Mouse (Mus musculus) midbrain, embryonic 11.5 days (tissue): ENCODE data around the gene Uhrf2. TPM values are rescaled to one million over a fixed set of nuclear protein-coding genes. Genes with fewer than 3 reads are reported as not detected.
A peak's percentile ranks its signal among the peaks of the same experiment; 100 is the strongest.

ENCODE experiments used
- ATAC-seq: fragments of 200-750 bp; cut with Nextera tagmentation; 2 replicates; pipeline ENCODE4 v1.8.0; 2017; ENCODE audit warnings: moderate TSS enrichment, moderate library complexity; ENCODE audit not compliant: low FRiP score
- DNase-seq: peaks from one replicate; pipeline ENCODE4 v3.0.0; 2015; ENCODE audit warnings: low spot score; ENCODE audit errors: missing footprints
- H3K27ac ChIP-seq: fragments of 300-500 bp; sonication (generic); 2 replicates; pipeline ENCODE4 v1.5.1; 2014; ENCODE audit warnings: low read depth, low read length
- H3K27me3 ChIP-seq: fragments of 300-500 bp; sonication (generic); 2 replicates; pipeline ENCODE4 v1.6.1; 2014; ENCODE audit warnings: mild to moderate bottlenecking, low read length, moderate library complexity, mixed read lengths; ENCODE audit not compliant: control insufficient read depth, insufficient read depth
- H3K36me3 ChIP-seq: fragments of 300-500 bp; sonication (generic); 2 replicates; pipeline ENCODE4 v1.6.1; 2014; ENCODE audit warnings: mild to moderate bottlenecking, low read length, moderate library complexity, mixed read lengths; ENCODE audit not compliant: control insufficient read depth, insufficient read depth
- H3K4me1 ChIP-seq: fragments of 300-500 bp; sonication (generic); 2 replicates; pipeline ENCODE4 v1.6.1; 2014; ENCODE audit warnings: low read length; ENCODE audit not compliant: control insufficient read depth, insufficient read depth
- H3K4me2 ChIP-seq: fragments of 300-500 bp; sonication (generic); 2 replicates; pipeline ENCODE4 v1.6.1; 2014; ENCODE audit warnings: mild to moderate bottlenecking, moderate library complexity
- H3K4me3 ChIP-seq: fragments of 300-500 bp; sonication (generic); 2 replicates; pipeline ENCODE4 v1.5.1; 2014; ENCODE audit warnings: low read depth, low read length
- H3K9ac ChIP-seq: fragments of 300-500 bp; sonication (generic); 2 replicates; pipeline ENCODE4 v1.6.1; 2014; ENCODE audit warnings: low read length
- H3K9me3 ChIP-seq: fragments of 300-500 bp; sonication (generic); 2 replicates; pipeline ENCODE4 v1.6.1; 2016; ENCODE audit warnings: low read length; ENCODE audit not compliant: control insufficient read depth
- WGBS: fragments of 180-500 bp; shearing (Covaris S2); extraction: QIAGEN DNeasy Blood & Tissue Kit; methylation state at CpG from one replicate; pipeline ENCODE4 v1.1.7; 2014; 5-methylcytosine and 5-hydroxymethylcytosine counted together
- polyA plus RNA-seq: library from polyadenylated mRNA; unstranded; fragments of >200 nt; fragmentation: Nextera tagmentation; extraction: Ambion mirVana; gene quantifications from 2 replicates; pipeline ENCODE4 v1.2.1, GENCODE M21; 2014

Gene Uhrf2
- polyA plus RNA-seq, 1 experiment from 2014 or later = 80.3 TPM

GRCm38 (mm10) chr19:30097039-30097438 lies 66.7 kb downstream of the Uhrf2 start:
- no peaks in the 10 kb centered on the region for H3K9me3 ChIP-seq
- H3K36me3 ChIP-seq = peaks cover 12% of the 10 kb centered on the region
- no peaks in the 10 kb centered on the region for H3K4me1 ChIP-seq
- DNase-seq = no peak
- H3K9ac ChIP-seq = no peak overlapping the region
- H3K27me3 ChIP-seq = no peaks in the 10 kb centered on the region
- no peak for ATAC-seq
- 82% methylated on average over 4 of the region's 4 CpGs for WGBS
- no peak overlapping the region for H3K27ac ChIP-seq
- H3K4me2 ChIP-seq = no peak overlapping the region
- H3K4me3 ChIP-seq = no peak overlapping the region

GRCm38 (mm10) chr19:30100571-30100970 lies 70.3 kb downstream of the Uhrf2 start:
- Histone ChIP-seq H3K27me3 (no peaks in the 10 kb centered on the region), H3K4me1 (no peaks in the 10 kb centered on the region), H3K4me2 (no peak overlapping the region), H3K9me3 (no peaks in the 10 kb centered on the region), H3K36me3 (peaks cover 8% of the 10 kb centered on the region), H3K9ac (no peak overlapping the region), H3K27ac (no peak overlapping the region), H3K4me3 (no peak overlapping the region)
- ATAC-seq (no peak), DNase-seq (no peak)
- 94% methylated on average over 12 of the region's 12 CpGs for WGBS

GRCm38 (mm10) chr19:30102620-30103019 lies 72.3 kb downstream of the Uhrf2 start:
- no peak for ATAC-seq
- peaks cover 4% of the 10 kb centered on the region for H3K36me3 ChIP-seq

GRCm38 (mm10) chr19:30105045-30105842 lies 74.9 kb downstream of the Uhrf2 start:
- Histone ChIP-seq H3K27ac (no peak overlapping the region), H3K9ac (no peak overlapping the region), H3K9me3 (no peaks in the 10 kb centered on the region), H3K27me3 (no peaks in the 10 kb centered on the region), H3K36me3 (no peaks in the 10 kb centered on the region; the same call in 1 of the 2 replicates), H3K4me1 (no peaks in the 10 kb centered on the region), H3K4me2 (no peak overlapping the region), H3K4me3 (no peak overlapping the region)
- 88% methylated on average over 6 of the region's 6 CpGs for WGBS
- DNase-seq (no peak), ATAC-seq (no peak)

More at GRCm38 (mm10) chr19:30102620-30103019, 72.3 kb downstream of the Uhrf2 start:
- 96% methylated on average over 6 of the region's 6 CpGs for WGBS
- DNase-seq = no peak
- no peaks in the 10 kb centered on the region for H3K4me1 ChIP-seq
- no peak overlapping the region for H3K4me3 ChIP-seq
- H3K9me3 ChIP-seq = no peaks in the 10 kb centered on the region
- no peaks in the 10 kb centered on the region for H3K27me3 ChIP-seq
- no peak overlapping the region for H3K4me2 ChIP-seq
- H3K27ac ChIP-seq = no peak overlapping the region
- H3K9ac ChIP-seq = no peak overlapping the region

GRCm38 (mm10) chr19:30107221-30107845 lies 77.0 kb downstream of the Uhrf2 start:
- no peaks in the 10 kb centered on the region for H3K9me3 ChIP-seq
- no peaks in the 10 kb centered on the region for H3K27me3 ChIP-seq
- no peaks in the 10 kb centered on the region for H3K4me1 ChIP-seq
- no peak overlapping the region for H3K4me3 ChIP-seq
- DNase-seq (no peak), ATAC-seq (0 out of 2 replicates have a peak, but pooled peaks have one; percentile 25)
- WGBS = 77% methylated on average over 10 of the region's 10 CpGs
- H3K36me3 ChIP-seq = no peaks in the 10 kb centered on the region; the same call in 1 of the 2 replicates
- no peak overlapping the region for H3K27ac ChIP-seq
- H3K4me2 ChIP-seq = no peak overlapping the region
- H3K9ac ChIP-seq = no peak overlapping the region

- ATAC-seq = no peak
- H3K4me1 ChIP-seq = no peaks in the 10 kb centered on the region
Measured at GRCm38 (mm10) chr19:30108616-30109015, 78.3 kb downstream of the Uhrf2 start.

GRCm38 (mm10) chr19:30109122-30109521 lies 78.8 kb downstream of the Uhrf2 start:
- no peak overlapping the region for H3K4me2 ChIP-seq
- DNase-seq (no peak), ATAC-seq (peak; percentile 54; the same call in 1 of the 2 replicates)
- no peaks in the 10 kb centered on the region for H3K4me1 ChIP-seq
- no peaks in the 10 kb centered on the region for H3K27me3 ChIP-seq
- peak overlapping the region; percentile 46 for H3K27ac ChIP-seq
- no peak overlapping the region for H3K4me3 ChIP-seq
- WGBS = 64% methylated on average over 6 of the region's 6 CpGs
- H3K36me3 ChIP-seq = no peaks in the 10 kb centered on the region
- no peaks in the 10 kb centered on the region for H3K9me3 ChIP-seq
- H3K9ac ChIP-seq = no peak overlapping the region

More at GRCm38 (mm10) chr19:30108616-30109015, 78.3 kb downstream of the Uhrf2 start:
- H3K4me3 ChIP-seq = no peak overlapping the region
- peak overlapping the region; percentile 46 for H3K27ac ChIP-seq
- no peaks in the 10 kb centered on the region for H3K36me3 ChIP-seq
- no peak overlapping the region for H3K9ac ChIP-seq
- H3K4me2 ChIP-seq = no peak overlapping the region
- no peaks in the 10 kb centered on the region for H3K27me3 ChIP-seq
- no peaks in the 10 kb centered on the region for H3K9me3 ChIP-seq
- no peak for DNase-seq

GRCm38 (mm10) chr19:30111421-30111820 lies 81.1 kb downstream of the Uhrf2 start:
- Histone ChIP-seq H3K4me2 (no peak overlapping the region), H3K27ac (no peak overlapping the region), H3K27me3 (no peaks in the 10 kb centered on the region), H3K9ac (no peak overlapping the region), H3K36me3 (no peaks in the 10 kb centered on the region), H3K4me3 (no peak overlapping the region), H3K4me1 (peaks cover 5% of the 10 kb centered on the region; the same call in 1 of the 2 replicates), H3K9me3 (no peaks in the 10 kb centered on the region)
- ATAC-seq (no peak), DNase-seq (no peak)
- 96% methylated on average over 3 of the region's 3 CpGs for WGBS

- no peak for DNase-seq
Measured at GRCm38 (mm10) chr19:30112961-30113688, 82.8 kb downstream of the Uhrf2 start.

More at GRCm38 (mm10) chr19:30112961-30113688, 82.8 kb downstream of the Uhrf2 start:
- Histone ChIP-seq H3K27ac (no peak overlapping the region), H3K9me3 (no peaks in the 10 kb centered on the region), H3K36me3 (no peaks in the 10 kb centered on the region), H3K4me3 (no peak overlapping the region), H3K27me3 (no peaks in the 10 kb centered on the region), H3K4me1 (peaks cover 13% of the 10 kb centered on the region), H3K4me2 (no peak overlapping the region), H3K9ac (no peak overlapping the region)
- no peak for ATAC-seq
- 90% methylated on average over 16 of the region's 16 CpGs for WGBS
